Comparison of ENCODE assay signal across 21 mouse cellular contexts in the genomic region with DNA sequence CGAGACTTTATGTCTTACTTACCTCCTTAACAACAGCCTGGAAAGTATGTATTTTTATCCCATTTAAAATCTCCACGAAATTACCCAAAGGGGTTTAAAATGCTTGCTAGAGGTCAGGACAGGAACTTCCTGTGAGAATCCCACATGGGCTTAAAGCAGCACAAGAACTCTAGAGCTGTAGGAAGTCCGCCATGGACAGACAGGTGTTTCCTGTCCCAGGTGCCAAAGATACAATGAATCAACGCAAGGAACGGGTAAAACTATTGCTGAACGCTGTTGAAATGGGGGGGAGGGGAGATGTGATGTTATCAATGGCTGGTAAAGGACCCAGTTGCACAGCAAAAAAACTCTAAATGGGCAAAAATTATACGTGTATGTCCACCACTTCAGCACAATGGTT. TPM values are rescaled to one million over a fixed set of nuclear protein-coding genes. Genes with fewer than 3 reads are reported as not detected.
A peak's percentile ranks its signal among the peaks of the same experiment; 100 is the strongest.
DNase-seq lines count a peak whose midpoint lies in the region; ATAC-seq and TF ChIP-seq lines count a peak whose summit lies in the region.
"Had no signal": no experiment of that assay in that cellular context is flagged by ENCODE, and none has a peak within 500 bp of the region (broad histone marks: within the 10 kb centered on the region; RNA-seq: fewer than 3 reads in every experiment).

No protein-coding gene starts in this region.

- no peak for ATAC-seq in lung, embryonic 14.5 days (ENCODE audit: insufficient read depth)
- no peak for ATAC-seq in hindbrain, embryonic 12.5 days (ENCODE audit: low FRiP score)
- ATAC-seq: activated CD4-positive, CD25-positive, alpha-beta regulatory T cell, adult 4 months; forebrain, embryonic 16.5 days; Patski had no signal

- 36% methylated on average over 7 of the region's 7 CpGs for WGBS in lung, embryonic 14.5 days
- 75% methylated on average over 7 of the region's 7 CpGs for WGBS in hindbrain, embryonic 12.5 days

- no peak for TF ChIP-seq CTCF in lung, embryonic 14.5 days (IDR thresholded peaks at IDR 0.05; ENCODE audit: low read depth)

- H3K27me3 ChIP-seq in lung, embryonic 14.5 days (ENCODE audit: insufficient read depth, low read length), result no peaks in the 10 kb centered on the region
- H3K27me3 ChIP-seq in hindbrain, embryonic 12.5 days, result peaks cover 2% of the 10 kb centered on the region
- H3K27me3 ChIP-seq: hindbrain, embryonic 15.5 days; Patski had no signal

- no peak overlapping the region for H3K9ac ChIP-seq in lung, embryonic 14.5 days
- no peak overlapping the region for H3K9ac ChIP-seq in hindbrain, embryonic 12.5 days
- H3K9ac ChIP-seq: embryonic facial prominence, embryonic 12.5 days; forebrain, embryonic 12.5 days; heart, embryonic 12.5 days; hindbrain, embryonic 15.5 days had no signal

- no peak overlapping the region for H3K4me3 ChIP-seq in lung, embryonic 14.5 days (ENCODE audit: low read depth, low read length)
- no peak overlapping the region for H3K4me3 ChIP-seq in hindbrain, embryonic 12.5 days
- H3K4me3 ChIP-seq: embryonic facial prominence, embryonic 12.5 days; forebrain, embryonic 12.5 days; gastrocnemius, adult 2 months; heart, embryonic 12.5 days; hindbrain, embryonic 10.5 days; hindbrain, embryonic 15.5 days had no signal

- H3K27ac ChIP-seq in lung, embryonic 14.5 days (ENCODE audit: low read depth), result no peak overlapping the region
- no peak overlapping the region for H3K27ac ChIP-seq in hindbrain, embryonic 12.5 days
- H3K27ac ChIP-seq: embryonic facial prominence, embryonic 12.5 days; forebrain, embryonic 12.5 days; gastrocnemius, adult 2 months; hindbrain, embryonic 15.5 days had no signal

- H3K4me2 ChIP-seq in lung, embryonic 14.5 days, result no peak overlapping the region
- H3K4me2 ChIP-seq in hindbrain, embryonic 12.5 days (replicated peaks), result no peak overlapping the region
- H3K4me2 ChIP-seq: embryonic facial prominence, embryonic 12.5 days; forebrain, embryonic 12.5 days; heart, embryonic 12.5 days; hindbrain, embryonic 15.5 days had no signal

- peaks cover 4% of the 10 kb centered on the region; the same call in 1 of the 2 replicates for H3K4me1 ChIP-seq in lung, embryonic 14.5 days (ENCODE audit: insufficient read depth)
- H3K4me1 ChIP-seq in hindbrain, embryonic 12.5 days, result peaks cover 6% of the 10 kb centered on the region

- DNase-seq in lung, embryonic 14.5 days, result peak; percentile 14
- no peak for DNase-seq in lung, postnatal 14 days
- peak; percentile 71 for DNase-seq in 416B (ENCODE audit: low read depth)
- DNase-seq in forelimb bud, embryonic 11.5 days (ENCODE audit: low read depth, low spot score), result peak; percentile 26
- peak; percentile 23 for DNase-seq in thymus, postnatal 25 days
- DNase-seq: adrenal gland, postnatal 14 days; cerebellum, adult 11-12 months; cerebellum, adult 9-10 months; cerebellum, postnatal 25 days; gastrocnemius, adult 2 months; gastrocnemius, postnatal 25 days had no signal

- no peaks in the 10 kb centered on the region for H3K9me3 ChIP-seq in lung, embryonic 14.5 days (ENCODE audit: low read depth, low read length)
- H3K9me3 ChIP-seq in hindbrain, embryonic 12.5 days (replicated peaks), result no peaks in the 10 kb centered on the region
- H3K9me3 ChIP-seq: embryonic facial prominence, embryonic 12.5 days; heart, embryonic 12.5 days; hindbrain, embryonic 10.5 days; hindbrain, embryonic 15.5 days had no signal

- H3K36me3 ChIP-seq in lung, embryonic 14.5 days (ENCODE audit: insufficient read depth), result no peaks in the 10 kb centered on the region
- H3K36me3 ChIP-seq in hindbrain, embryonic 12.5 days, result no peaks in the 10 kb centered on the region
- H3K36me3 ChIP-seq: embryonic facial prominence, embryonic 12.5 days; forebrain, embryonic 12.5 days; heart, embryonic 12.5 days; hindbrain, embryonic 10.5 days; hindbrain, embryonic 15.5 days had no signal

RNA-seq across cellular contexts. Expression of a gene that starts 6.7 kb away (rescaled TPM):
- 41.7 and 48.1 TPM in 2 replicates for polyA plus RNA-seq in lung, embryonic 14.5 days (2014; fragmentation: Nextera tagmentation; extraction: Ambion mirVana)
- polyA plus RNA-seq in hindbrain, embryonic 12.5 days (2016; fragmentation: Nextera tagmentation; extraction: Ambion mirVana), result 30.0 and 31.4 TPM in 2 replicates

RNA-seq across cellular contexts. Expression of a gene that starts 21.6 kb away (rescaled TPM):
- 0.37 TPM in 1 of 2 replicates, not detected in the other for polyA plus RNA-seq in lung, embryonic 14.5 days (2014; fragmentation: Nextera tagmentation; extraction: Ambion mirVana)
- polyA plus RNA-seq in hindbrain, embryonic 12.5 days (2016; fragmentation: Nextera tagmentation; extraction: Ambion mirVana), result 2.3 and 2.6 TPM in 2 replicates
- polyA plus RNA-seq: activated CD4-positive, CD25-positive, alpha-beta regulatory T cell, adult 4 months; heart, embryonic 16.5 days; Patski had no signal
